Mouse (Mus musculus): ENCODE data around the gene Hspb3. TPM values are rescaled to one million over a fixed set of nuclear protein-coding genes. Genes with fewer than 3 reads are reported as not detected.

The Hspb3 gene
- polyA plus RNA-seq, 1 experiment from 2014 or later, result not detected

DNA sequence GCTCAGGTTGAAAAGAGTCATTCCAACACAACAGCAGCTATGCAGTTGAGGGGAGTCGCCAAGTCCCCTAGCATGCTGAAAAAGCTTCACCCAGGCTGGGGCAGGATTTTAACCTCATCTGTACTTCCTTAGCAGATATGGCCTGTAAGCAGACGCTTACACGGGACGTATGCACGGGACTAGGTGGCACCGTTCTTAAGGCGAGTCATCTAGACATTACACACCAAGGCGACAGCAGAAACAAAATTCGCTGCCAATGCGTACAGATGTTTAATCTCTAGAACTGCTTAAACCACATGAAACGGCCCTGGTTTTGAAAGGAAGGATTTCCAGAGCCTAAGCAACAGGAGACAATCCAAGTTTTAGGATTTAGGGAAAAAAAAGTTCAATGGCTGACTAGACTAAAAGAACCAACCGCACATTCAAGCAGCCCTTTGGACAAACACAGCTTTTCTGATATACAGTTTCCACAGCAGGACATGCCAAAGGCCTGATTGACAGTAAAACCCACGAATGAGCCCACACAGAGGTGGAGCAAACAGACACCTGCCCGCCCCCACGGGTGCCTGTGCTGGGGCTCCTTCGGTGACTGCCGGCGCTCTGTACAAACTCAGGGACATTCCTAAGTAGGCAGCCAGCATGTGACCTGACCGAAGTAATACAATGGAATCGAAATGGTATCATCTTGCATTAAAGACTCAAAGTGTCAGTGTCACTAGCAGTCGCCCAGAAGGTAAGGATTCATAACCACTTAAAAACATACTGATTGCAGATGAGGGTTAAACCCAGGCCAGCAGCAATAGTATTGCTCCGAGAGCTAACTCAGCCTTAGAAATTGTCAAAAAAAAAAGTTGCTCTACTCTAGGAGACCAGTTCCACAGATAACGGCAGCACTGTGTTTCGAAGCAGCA is 48.6 kb downstream of the Hspb3 start:
- WGBS, result 14% methylated on average over 24 of the region's 24 CpGs
- peaks cover 50% of the 10 kb centered on the region for H3K4me1 ChIP-seq (ENCODE audit: control insufficient read depth, insufficient read depth, low read length)
- peak; percentile 29; the same call in 1 of the 2 replicates for ATAC-seq (ENCODE audit: low FRiP score, low TSS enrichment)

DNA sequence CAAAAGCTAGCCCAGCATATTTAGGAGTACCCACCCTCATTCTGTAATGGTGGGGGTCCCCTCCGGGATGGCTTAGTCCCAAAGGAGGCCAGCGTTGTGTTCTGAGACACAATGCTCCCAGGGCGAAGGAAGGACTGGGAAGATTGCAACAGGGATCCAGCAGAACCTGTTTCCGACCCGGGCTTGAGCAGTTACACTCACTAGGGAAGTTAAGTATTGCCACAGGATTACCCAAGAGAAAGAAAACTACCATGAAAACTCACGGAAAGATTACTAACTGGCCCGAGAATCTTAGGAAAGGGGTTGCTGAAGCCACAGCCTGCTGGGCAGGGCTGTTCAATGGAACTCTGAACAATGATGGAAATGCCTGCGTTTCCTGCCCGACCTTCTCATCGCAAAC is 49.6 kb downstream of the Hspb3 start:
- Histone ChIP-seq H3K36me3 (ENCODE audit: control insufficient read depth, insufficient read depth, low read length) (peaks cover 14% of the 10 kb centered on the region; the same call in 1 of the 2 replicates), H3K27me3 (ENCODE audit: control insufficient read depth, insufficient read depth, low read length) (no peaks in the 10 kb centered on the region), H3K4me3 (ENCODE audit: low read length) (peak overlapping the region; percentile 68), H3K4me1 (ENCODE audit: control insufficient read depth, insufficient read depth, low read length) (peaks cover 53% of the 10 kb centered on the region), H3K9ac (ENCODE audit: low read depth, low read length) (peak overlapping the region; percentile 96; the same call in 1 of the 2 replicates), H3K27ac (ENCODE audit: low read depth, low read length) (no peak overlapping the region; the same call in 1 of the 2 replicates), H3K9me3 (ENCODE audit: control insufficient read depth, low read length) (no peaks in the 10 kb centered on the region), H3K4me2 (replicated peaks; ENCODE audit: low read depth, low read length) (peak overlapping the region; percentile 89)
- 45% methylated on average over 10 of the region's 10 CpGs for WGBS
- no peak for ATAC-seq (ENCODE audit: low FRiP score, low TSS enrichment)

More for the DNA sequence above, 48.6 kb downstream of the Hspb3 start:
- Histone ChIP-seq H3K36me3 (ENCODE audit: control insufficient read depth, insufficient read depth, low read length) (peaks cover 14% of the 10 kb centered on the region; the same call in 1 of the 2 replicates), H3K4me2 (replicated peaks; ENCODE audit: low read depth, low read length) (peak overlapping the region; percentile 89), H3K9me3 (ENCODE audit: control insufficient read depth, low read length) (no peaks in the 10 kb centered on the region), H3K4me3 (ENCODE audit: low read length) (peak overlapping the region; percentile 68), H3K27me3 (ENCODE audit: control insufficient read depth, insufficient read depth, low read length) (no peaks in the 10 kb centered on the region), H3K9ac (ENCODE audit: low read depth, low read length) (peak overlapping the region; percentile 96), H3K27ac (ENCODE audit: low read depth, low read length) (peak overlapping the region; percentile 21; the same call in 1 of the 2 replicates)

DNA sequence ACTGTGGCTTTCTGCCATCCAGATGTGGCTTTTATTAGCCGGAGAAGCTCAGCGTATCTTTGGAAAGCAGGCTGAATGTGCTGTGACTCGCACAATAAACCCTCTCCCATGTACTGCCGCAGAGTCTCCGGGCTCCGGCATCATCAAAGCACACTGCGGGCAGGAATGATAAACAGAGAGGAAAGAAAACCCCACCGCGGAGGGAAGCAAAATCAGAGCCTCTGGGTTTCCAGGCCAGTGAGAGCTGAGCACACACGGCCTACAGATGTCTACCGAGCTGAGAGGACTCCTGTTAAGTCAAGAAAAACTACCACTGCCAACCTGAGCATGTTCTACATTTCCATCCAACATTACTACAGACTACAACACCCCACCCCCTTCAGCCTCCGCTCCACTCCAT is 50.1 kb downstream of the Hspb3 start:
- Histone ChIP-seq H3K36me3 (ENCODE audit: control insufficient read depth, insufficient read depth, low read length) (peaks cover 14% of the 10 kb centered on the region; the same call in 1 of the 2 replicates), H3K9ac (ENCODE audit: low read depth, low read length) (peak overlapping the region; percentile 96; the same call in 1 of the 2 replicates), H3K27me3 (ENCODE audit: control insufficient read depth, insufficient read depth, low read length) (no peaks in the 10 kb centered on the region), H3K9me3 (ENCODE audit: control insufficient read depth, low read length) (no peaks in the 10 kb centered on the region), H3K4me1 (ENCODE audit: control insufficient read depth, insufficient read depth, low read length) (peaks cover 55% of the 10 kb centered on the region), H3K4me2 (replicated peaks; ENCODE audit: low read depth, low read length) (peak overlapping the region; percentile 89), H3K4me3 (ENCODE audit: low read length) (peak overlapping the region; percentile 68), H3K27ac (ENCODE audit: low read depth, low read length) (no peak overlapping the region)
- WGBS, result 11% methylated on average over 12 of the region's 12 CpGs
- ATAC-seq (ENCODE audit: low FRiP score, low TSS enrichment), result no peak

Other genes starting within 250 kb of the Hspb3 start
- gene Snx18, start 45.1 kb downstream of the Hspb3 start, polyA plus RNA-seq (2014; fragmentation: Nextera tagmentation; extraction: Ambion mirVana), result 39.4 and 51.2 TPM in 2 replicates
- 16.5 and 18.2 TPM in 2 replicates for gene Arl15, start 130.8 kb upstream of the Hspb3 start, polyA plus RNA-seq (2014; fragmentation: Nextera tagmentation; extraction: Ambion mirVana)

Measured in kidney, embryonic 14.5 days (tissue).